Mouse (Mus musculus) liver, postnatal 0 days (tissue): Measurements from ENCODE around the gene Myof. TPM values are rescaled to one million over a fixed set of nuclear protein-coding genes. Genes with fewer than 3 reads are reported as not detected.
A peak's percentile ranks its signal among the peaks of the same experiment; 100 is the strongest.

Experiments used
- ATAC-seq: fragments of 200-750 bp; cut with Nextera tagmentation; 2 replicates; pipeline ENCODE4 v1.8.0; 2017; ENCODE audit warnings: mild to moderate bottlenecking, moderate library complexity
- DNase-seq: peaks from one replicate; pipeline ENCODE4 v3.0.0-alpha.2; 2016
- H3K27ac ChIP-seq: fragments of 300-500 bp; sonication (generic); 2 replicates; pipeline ENCODE4 v1.5.1; 2014; ENCODE audit warnings: antibody characterized with exemption, moderate library complexity, mild to moderate bottlenecking, low read depth
- H3K27me3 ChIP-seq: fragments of 300-500 bp; sonication (generic); 2 replicates; pipeline ENCODE4 v1.6.1; 2014; ENCODE audit warnings: low read length, control low read depth, mixed read lengths; ENCODE audit not compliant: insufficient read depth
- H3K36me3 ChIP-seq: fragments of 300-500 bp; sonication (generic); replicated peaks from 2 replicates; pipeline ENCODE4 v1.6.1; 2014; ENCODE audit warnings: mild to moderate bottlenecking, control low read depth, low read length, moderate library complexity, mixed read lengths; ENCODE audit not compliant: insufficient read depth
- H3K4me1 ChIP-seq: fragments of 300-500 bp; sonication (generic); 2 replicates; pipeline ENCODE4 v1.6.1; 2014; ENCODE audit warnings: antibody characterized with exemption, mild to moderate bottlenecking, control low read depth; ENCODE audit not compliant: insufficient read depth
- H3K4me2 ChIP-seq: fragments of 300-500 bp; sonication (generic); 2 replicates; pipeline ENCODE4 v1.6.1; 2014; ENCODE audit warnings: low read depth, mild to moderate bottlenecking, low read length, moderate library complexity, mixed read lengths
- H3K4me3 ChIP-seq: fragments of 300-500 bp; sonication (generic); 2 replicates; pipeline ENCODE4 v1.5.1; 2014; ENCODE audit warnings: low read depth, low read length
- H3K9ac ChIP-seq: fragments of 300-500 bp; sonication (generic); replicated peaks from 2 replicates; pipeline ENCODE4 v1.6.1; 2014; ENCODE audit warnings: mild to moderate bottlenecking, moderate library complexity
- H3K9me3 ChIP-seq: fragments of 300-500 bp; sonication (generic); 2 replicates; pipeline ENCODE4 v1.6.1; 2016; ENCODE audit warnings: mild to moderate bottlenecking, control low read depth, low read length, mixed read lengths
- CTCF ChIP-seq: sonication (generic); IDR thresholded peaks from 2 replicates; pipeline ENCODE4 v1.5.1; 2016; ENCODE audit warnings: antibody characterized with exemption, low read depth
- EP300 ChIP-seq: IDR thresholded peaks from 2 replicates; pipeline ENCODE4 v1.6.1; 2016; ENCODE audit warnings: antibody characterized with exemption, low read depth, mild to moderate bottlenecking
- WGBS: fragments of 180-500 bp; shearing (Covaris S2); extraction: QIAGEN DNeasy Blood & Tissue Kit; methylation state at CpG from one replicate; pipeline ENCODE4 v1.1.7; 2014; ENCODE audit not compliant: insufficient replicate concordance; 5-methylcytosine and 5-hydroxymethylcytosine counted together
- polyA plus RNA-seq: library from polyadenylated mRNA; unstranded; fragments of >200 nt; fragmentation: Nextera tagmentation; extraction: Ambion mirVana; gene quantifications from 2 replicates; pipeline ENCODE4 v1.2.1, GENCODE M21; 2015

The Myof gene
- polyA plus RNA-seq, 1 experiment from 2014 or later, result 1.7 TPM

- no peak for DNase-seq
- 77% methylated on average over 8 of the region's 8 CpGs for WGBS
- H3K27me3 ChIP-seq, result no peaks in the 10 kb centered on the region
- no peak for TF ChIP-seq CTCF
- TF ChIP-seq EP300, result no peak
- no peak for ATAC-seq
- H3K9ac ChIP-seq, result no peak overlapping the region
- H3K4me2 ChIP-seq, result no peak overlapping the region
- no peaks in the 10 kb centered on the region for H3K9me3 ChIP-seq
- H3K4me1 ChIP-seq, result no peaks in the 10 kb centered on the region
- 0 out of 2 replicates have a peak, but pooled peaks cover 5% of the 10 kb centered on the region for H3K36me3 ChIP-seq
- no peak overlapping the region for H3K4me3 ChIP-seq
- H3K27ac ChIP-seq, result no peak overlapping the region
Observed at GRCm38 (mm10) chr19:37946053-37946452, 97.3 kb downstream of the Myof start.

GRCm38 (mm10) chr19:37939203-37939602, 104.2 kb downstream of the Myof start:
- H3K36me3 ChIP-seq, result peaks cover 10% of the 10 kb centered on the region; the same call in 1 of the 2 replicates
- DNase-seq (no peak), ATAC-seq (no peak)
- no peaks in the 10 kb centered on the region for H3K4me1 ChIP-seq
- H3K9ac ChIP-seq, result no peak overlapping the region
- 62% methylated on average over 10 of the region's 10 CpGs for WGBS
- no peaks in the 10 kb centered on the region for H3K27me3 ChIP-seq
- H3K4me2 ChIP-seq, result no peak overlapping the region
- H3K4me3 ChIP-seq, result no peak overlapping the region
- no peaks in the 10 kb centered on the region for H3K9me3 ChIP-seq
- no peak overlapping the region for H3K27ac ChIP-seq
- TF ChIP-seq CTCF, result no peak
- TF ChIP-seq EP300, result no peak

- Histone ChIP-seq H3K27me3 (no peaks in the 10 kb centered on the region), H3K4me1 (no peaks in the 10 kb centered on the region), H3K27ac (no peak overlapping the region), H3K4me3 (no peak overlapping the region), H3K36me3 (peaks cover 9% of the 10 kb centered on the region; the same call in 1 of the 2 replicates), H3K4me2 (no peak overlapping the region), H3K9me3 (no peaks in the 10 kb centered on the region), H3K9ac (no peak overlapping the region)
- TF ChIP-seq CTCF, result peak; percentile 53
- TF ChIP-seq EP300, result no peak
- no peak for ATAC-seq
- DNase-seq, result no peak
Observed at GRCm38 (mm10) chr19:37937092-37937491, 106.3 kb downstream of the Myof start.

GRCm38 (mm10) chr19:37934640-37935039, 108.7 kb downstream of the Myof start:
- Histone ChIP-seq H3K9ac (no peak overlapping the region), H3K9me3 (no peaks in the 10 kb centered on the region), H3K4me2 (no peak overlapping the region), H3K4me1 (no peaks in the 10 kb centered on the region), H3K4me3 (no peak overlapping the region), H3K36me3 (peaks cover 4% of the 10 kb centered on the region; the same call in 1 of the 2 replicates), H3K27me3 (no peaks in the 10 kb centered on the region), H3K27ac (no peak overlapping the region)
- DNase-seq (no peak), ATAC-seq (no peak)
- TF ChIP-seq EP300 (no peak), CTCF (no peak)
- WGBS, result 80% methylated on average over 6 of the region's 6 CpGs

- no peak overlapping the region for H3K4me3 ChIP-seq
- no peak overlapping the region for H3K27ac ChIP-seq
- no peaks in the 10 kb centered on the region for H3K9me3 ChIP-seq
- no peak for DNase-seq
- no peak overlapping the region for H3K9ac ChIP-seq
- H3K36me3 ChIP-seq, result peaks cover 3% of the 10 kb centered on the region; the same call in 1 of the 2 replicates
- no peaks in the 10 kb centered on the region for H3K4me1 ChIP-seq
- ATAC-seq, result no peak
- H3K4me2 ChIP-seq, result no peak overlapping the region
- TF ChIP-seq EP300 (no peak), CTCF (no peak)
- WGBS, result 83% methylated on average over 2 of the region's 2 CpGs
- H3K27me3 ChIP-seq, result no peaks in the 10 kb centered on the region
Observed at GRCm38 (mm10) chr19:37932198-37932597, 111.2 kb downstream of the Myof start.

GRCm38 (mm10) chr19:37927911-37928310, 115.5 kb downstream of the Myof start:
- Histone ChIP-seq H3K4me3 (no peak overlapping the region), H3K9me3 (no peaks in the 10 kb centered on the region), H3K27ac (no peak overlapping the region), H3K27me3 (no peaks in the 10 kb centered on the region), H3K36me3 (no peaks in the 10 kb centered on the region; the same call in 1 of the 2 replicates), H3K4me2 (no peak overlapping the region), H3K4me1 (no peaks in the 10 kb centered on the region), H3K9ac (no peak overlapping the region)
- TF ChIP-seq EP300, result no peak
- no peak for TF ChIP-seq CTCF
- ATAC-seq (no peak), DNase-seq (no peak)
- WGBS, result 79% methylated on average over 7 of the region's 7 CpGs

GRCm38 (mm10) chr19:37925323-37925722, 118.1 kb downstream of the Myof start:
- WGBS, result 76% methylated on average over 3 of the region's 3 CpGs
- TF ChIP-seq EP300 (no peak), CTCF (no peak)
- H3K4me3 ChIP-seq, result no peak overlapping the region
- H3K36me3 ChIP-seq, result no peaks in the 10 kb centered on the region
- H3K4me2 ChIP-seq, result no peak overlapping the region
- H3K9me3 ChIP-seq, result no peaks in the 10 kb centered on the region
- no peaks in the 10 kb centered on the region for H3K4me1 ChIP-seq
- H3K27ac ChIP-seq, result no peak overlapping the region
- no peak overlapping the region for H3K9ac ChIP-seq
- ATAC-seq (no peak), DNase-seq (no peak)
- no peaks in the 10 kb centered on the region for H3K27me3 ChIP-seq
